Mouse (Mus musculus): ENCODE data around the gene Nup54. TPM values are rescaled to one million over a fixed set of nuclear protein-coding genes. Genes with fewer than 3 reads are reported as not detected.

Gene Nup54
- polyA plus RNA-seq, 1 experiment from 2014 or later: 39.8 TPM

GRCm38 (mm10) chr5:92381550-92382348 is 53.3 kb downstream of the Nup54 start:
- WGBS: 42% methylated on average over 12 of the region's 12 CpGs
- no peak overlapping the region for H3K27ac ChIP-seq (replicated peaks; ENCODE audit: low read depth, low read length)
- H3K4me1 ChIP-seq (ENCODE audit: control insufficient read depth, insufficient read depth, low read length): peaks cover 3% of the 10 kb centered on the region; the same call in 1 of the 2 replicates
- H3K36me3 ChIP-seq (ENCODE audit: control insufficient read depth, insufficient read depth, low read length): no peaks in the 10 kb centered on the region
- no peaks in the 10 kb centered on the region for H3K9me3 ChIP-seq (ENCODE audit: control insufficient read depth, low read length)
- H3K4me2 ChIP-seq (ENCODE audit: low read depth, low read length): no peak overlapping the region
- ATAC-seq (ENCODE audit: low read depth) (peak; percentile 81), DNase-seq (ENCODE audit: low spot score) (peak; percentile 91)
- no peak overlapping the region for H3K9ac ChIP-seq (ENCODE audit: low read depth, low read length)
- no peak overlapping the region for H3K4me3 ChIP-seq (ENCODE audit: low read depth, low read length)
- no peaks in the 10 kb centered on the region for H3K27me3 ChIP-seq (replicated peaks; ENCODE audit: control insufficient read depth, insufficient read depth, low read length)

DNA sequence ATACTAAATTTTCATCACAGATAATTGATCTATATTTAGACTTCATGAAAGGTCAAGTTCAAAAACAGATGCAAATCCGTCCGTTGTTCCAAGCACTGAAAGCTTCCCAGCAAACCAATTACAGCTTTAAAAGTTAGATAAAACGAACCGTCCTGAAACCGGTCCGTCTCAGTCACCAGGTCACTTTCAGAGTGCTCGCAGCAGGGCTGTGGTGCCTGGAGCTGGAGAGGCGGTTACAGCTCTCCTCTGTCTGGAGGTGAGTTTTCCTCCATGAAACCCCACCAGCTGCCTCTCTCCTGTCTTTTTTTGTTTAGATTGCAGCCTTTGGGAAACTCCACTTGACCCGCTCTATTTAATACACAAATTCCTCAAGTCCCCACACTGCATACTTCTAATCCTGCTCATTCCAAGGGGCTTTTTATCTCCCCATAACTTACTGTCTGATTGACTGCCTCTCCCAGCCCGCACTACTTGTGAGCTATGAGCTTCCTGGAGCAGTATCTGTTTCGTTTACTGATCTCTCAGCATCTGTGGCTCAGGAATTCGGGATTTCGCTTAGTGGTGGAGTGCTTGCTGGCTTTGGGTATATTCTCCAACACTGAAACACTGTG is 58.1 kb downstream of the Nup54 start:
- 22% methylated on average over 13 of the region's 13 CpGs for WGBS
- Histone ChIP-seq H3K4me3 (ENCODE audit: low read depth, low read length) (no peak overlapping the region), H3K4me2 (ENCODE audit: low read depth, low read length) (peak overlapping the region; percentile 3; the same call in 1 of the 2 replicates), H3K9ac (ENCODE audit: low read depth, low read length) (no peak overlapping the region), H3K36me3 (ENCODE audit: control insufficient read depth, insufficient read depth, low read length) (no peaks in the 10 kb centered on the region), H3K27ac (replicated peaks; ENCODE audit: low read depth, low read length) (no peak overlapping the region), H3K4me1 (ENCODE audit: control insufficient read depth, insufficient read depth, low read length) (peaks cover 3% of the 10 kb centered on the region; the same call in 1 of the 2 replicates), H3K27me3 (replicated peaks; ENCODE audit: control insufficient read depth, insufficient read depth, low read length) (no peaks in the 10 kb centered on the region), H3K9me3 (ENCODE audit: control insufficient read depth, low read length) (no peaks in the 10 kb centered on the region)
- peak; percentile 26; the same call in 1 of the 2 replicates for ATAC-seq (ENCODE audit: low read depth)
- DNase-seq (ENCODE audit: low spot score): peak; percentile 48

- Histone ChIP-seq H3K27me3 (replicated peaks; ENCODE audit: control insufficient read depth, insufficient read depth, low read length) (no peaks in the 10 kb centered on the region), H3K4me2 (ENCODE audit: low read depth, low read length) (no peak overlapping the region), H3K4me1 (ENCODE audit: control insufficient read depth, insufficient read depth, low read length) (peaks cover 3% of the 10 kb centered on the region; the same call in 1 of the 2 replicates), H3K27ac (replicated peaks; ENCODE audit: low read depth, low read length) (no peak overlapping the region), H3K9ac (ENCODE audit: low read depth, low read length) (no peak overlapping the region), H3K4me3 (ENCODE audit: low read depth, low read length) (no peak overlapping the region), H3K36me3 (ENCODE audit: control insufficient read depth, insufficient read depth, low read length) (no peaks in the 10 kb centered on the region), H3K9me3 (ENCODE audit: control insufficient read depth, low read length) (no peaks in the 10 kb centered on the region)
- 72% methylated on average over 17 of the region's 17 CpGs for WGBS
- ATAC-seq (ENCODE audit: low read depth) (no peak), DNase-seq (ENCODE audit: low spot score) (no peak)
These were observed 59.7 kb downstream of the Nup54 start for GRCm38 (mm10) chr5:92375368-92375767.

DNA sequence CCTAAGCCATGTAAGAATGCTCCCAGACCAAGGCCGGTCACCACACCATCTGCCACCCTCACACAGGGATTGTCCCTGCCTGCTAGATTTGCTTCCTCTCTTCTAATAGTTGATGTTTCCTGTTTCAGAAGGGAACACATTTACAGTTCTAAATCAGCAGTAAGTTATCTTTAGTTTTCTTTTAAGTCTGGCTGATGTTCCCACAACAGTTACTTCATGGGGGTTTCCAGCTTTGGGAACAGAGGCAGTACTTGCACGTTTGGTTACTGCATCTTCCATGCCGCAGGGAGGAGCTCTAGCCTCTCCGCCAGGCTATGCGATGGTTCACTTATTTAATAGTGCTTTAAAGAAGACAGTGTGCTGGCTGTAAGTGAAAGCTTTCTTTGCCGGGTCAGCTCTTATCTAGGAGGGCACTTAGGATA is 60.3 kb downstream of the Nup54 start:
- Histone ChIP-seq H3K9ac (ENCODE audit: low read depth, low read length) (no peak overlapping the region), H3K9me3 (ENCODE audit: control insufficient read depth, low read length) (no peaks in the 10 kb centered on the region), H3K4me3 (ENCODE audit: low read depth, low read length) (no peak overlapping the region), H3K4me2 (ENCODE audit: low read depth, low read length) (no peak overlapping the region), H3K27me3 (replicated peaks; ENCODE audit: control insufficient read depth, insufficient read depth, low read length) (no peaks in the 10 kb centered on the region), H3K27ac (replicated peaks; ENCODE audit: low read depth, low read length) (no peak overlapping the region), H3K36me3 (ENCODE audit: control insufficient read depth, insufficient read depth, low read length) (no peaks in the 10 kb centered on the region), H3K4me1 (ENCODE audit: control insufficient read depth, insufficient read depth, low read length) (peaks cover 3% of the 10 kb centered on the region; the same call in 1 of the 2 replicates)
- DNase-seq (ENCODE audit: low spot score) (no peak), ATAC-seq (ENCODE audit: low read depth) (no peak)
- 72% methylated on average over 6 of the region's 6 CpGs for WGBS

- 72% methylated on average over 2 of the region's 2 CpGs for WGBS
These were observed 62.4 kb downstream of the Nup54 start for GRCm38 (mm10) chr5:92372605-92373004.

DNA sequence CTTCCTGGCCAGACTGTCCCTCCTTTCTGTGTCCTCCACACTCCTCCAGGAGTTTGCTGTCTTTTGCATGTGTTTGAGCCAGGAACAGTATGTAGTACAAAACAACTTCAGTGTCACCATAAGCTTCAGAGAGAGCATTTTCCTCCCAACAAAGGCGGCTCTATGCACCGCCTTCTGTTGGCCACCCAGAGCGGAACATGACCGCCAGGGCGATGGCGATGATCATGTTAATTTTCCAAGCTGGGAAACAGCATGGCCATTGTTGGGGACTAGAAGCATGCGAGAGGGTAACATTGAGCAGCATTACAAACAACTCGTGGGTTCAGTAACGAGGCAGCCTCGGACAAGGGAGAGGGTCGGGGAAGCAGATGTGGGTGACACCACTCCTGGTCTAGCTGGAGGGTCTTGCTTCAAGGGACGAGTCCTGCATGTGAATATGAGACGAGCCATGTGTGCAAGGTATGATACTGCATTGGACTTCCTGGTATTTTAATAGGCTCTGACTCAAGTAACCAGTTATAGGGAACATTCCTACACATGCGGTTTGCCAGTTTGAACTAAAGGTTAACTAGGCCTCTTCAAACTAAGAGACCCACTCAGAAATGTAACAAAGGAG is 63.5 kb downstream of the Nup54 start:
- H3K9ac ChIP-seq (ENCODE audit: low read depth, low read length): no peak overlapping the region
- H3K4me3 ChIP-seq (ENCODE audit: low read depth, low read length): no peak overlapping the region
- no peak overlapping the region for H3K4me2 ChIP-seq (ENCODE audit: low read depth, low read length)
- DNase-seq (ENCODE audit: low spot score) (no peak), ATAC-seq (ENCODE audit: low read depth) (peak; percentile 44; the same call in 1 of the 2 replicates)
- H3K4me1 ChIP-seq (ENCODE audit: control insufficient read depth, insufficient read depth, low read length): 0 out of 2 replicates have a peak, but pooled peaks cover 5% of the 10 kb centered on the region
- H3K27ac ChIP-seq (replicated peaks; ENCODE audit: low read depth, low read length): no peak overlapping the region
- H3K36me3 ChIP-seq (ENCODE audit: control insufficient read depth, insufficient read depth, low read length): no peaks in the 10 kb centered on the region
- H3K27me3 ChIP-seq (replicated peaks; ENCODE audit: control insufficient read depth, insufficient read depth, low read length): no peaks in the 10 kb centered on the region
- H3K9me3 ChIP-seq (ENCODE audit: control insufficient read depth, low read length): no peaks in the 10 kb centered on the region
- 59% methylated on average over 14 of the region's 14 CpGs for WGBS

More at GRCm38 (mm10) chr5:92372605-92373004, 62.4 kb downstream of the Nup54 start:
- H3K36me3 ChIP-seq (ENCODE audit: control insufficient read depth, insufficient read depth, low read length): no peaks in the 10 kb centered on the region
- H3K9ac ChIP-seq (ENCODE audit: low read depth, low read length): no peak overlapping the region
- no peak overlapping the region for H3K27ac ChIP-seq (replicated peaks; ENCODE audit: low read depth, low read length)
- no peaks in the 10 kb centered on the region for H3K9me3 ChIP-seq (ENCODE audit: control insufficient read depth, low read length)
- no peak overlapping the region for H3K4me2 ChIP-seq (ENCODE audit: low read depth, low read length)
- 0 out of 2 replicates have a peak, but pooled peaks cover 5% of the 10 kb centered on the region for H3K4me1 ChIP-seq (ENCODE audit: control insufficient read depth, insufficient read depth, low read length)
- ATAC-seq (ENCODE audit: low read depth) (no peak), DNase-seq (ENCODE audit: low spot score) (no peak)
- H3K4me3 ChIP-seq (ENCODE audit: low read depth, low read length): no peak overlapping the region
- H3K27me3 ChIP-seq (replicated peaks; ENCODE audit: control insufficient read depth, insufficient read depth, low read length): no peaks in the 10 kb centered on the region

DNA sequence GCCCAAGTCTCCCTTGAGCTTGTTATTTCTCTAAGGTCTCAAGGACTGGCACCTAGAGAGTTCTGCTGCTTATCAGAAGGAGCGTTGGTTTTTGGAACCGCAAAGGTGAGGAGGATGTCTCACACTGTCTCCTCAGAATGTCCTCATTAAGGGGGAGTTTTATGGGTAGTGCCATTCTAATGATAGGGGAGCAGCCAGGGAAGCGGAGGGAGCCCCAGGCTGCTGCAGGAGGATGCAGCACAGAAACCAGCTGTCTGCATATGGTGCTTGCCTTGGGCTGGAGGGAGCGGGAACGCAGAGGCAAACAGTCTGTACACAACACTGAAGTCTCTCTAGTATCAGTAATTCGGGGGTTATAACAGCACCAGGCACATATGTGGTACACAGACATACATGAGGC is 64.1 kb downstream of the Nup54 start:
- Histone ChIP-seq H3K27me3 (replicated peaks; ENCODE audit: control insufficient read depth, insufficient read depth, low read length) (no peaks in the 10 kb centered on the region), H3K36me3 (ENCODE audit: control insufficient read depth, insufficient read depth, low read length) (no peaks in the 10 kb centered on the region), H3K9me3 (ENCODE audit: control insufficient read depth, low read length) (no peaks in the 10 kb centered on the region), H3K9ac (ENCODE audit: low read depth, low read length) (no peak overlapping the region), H3K4me2 (ENCODE audit: low read depth, low read length) (no peak overlapping the region), H3K4me3 (ENCODE audit: low read depth, low read length) (no peak overlapping the region), H3K4me1 (ENCODE audit: control insufficient read depth, insufficient read depth, low read length) (0 out of 2 replicates have a peak, but pooled peaks cover 5% of the 10 kb centered on the region), H3K27ac (replicated peaks; ENCODE audit: low read depth, low read length) (no peak overlapping the region)
- DNase-seq (ENCODE audit: low spot score): no peak
- 78% methylated on average over 6 of the region's 6 CpGs for whole genome bisulfite sequencing
- ATAC-seq (ENCODE audit: low read depth): no peak

GRCm38 (mm10) chr5:92370392-92370791 is 64.6 kb downstream of the Nup54 start:
- 80% methylated on average over 6 of the region's 6 CpGs for WGBS
- Histone ChIP-seq H3K36me3 (ENCODE audit: control insufficient read depth, insufficient read depth, low read length) (no peaks in the 10 kb centered on the region), H3K9ac (ENCODE audit: low read depth, low read length) (no peak overlapping the region), H3K27ac (replicated peaks; ENCODE audit: low read depth, low read length) (no peak overlapping the region), H3K4me2 (ENCODE audit: low read depth, low read length) (no peak overlapping the region), H3K9me3 (ENCODE audit: control insufficient read depth, low read length) (no peaks in the 10 kb centered on the region), H3K27me3 (replicated peaks; ENCODE audit: control insufficient read depth, insufficient read depth, low read length) (no peaks in the 10 kb centered on the region), H3K4me3 (ENCODE audit: low read depth, low read length) (no peak overlapping the region), H3K4me1 (ENCODE audit: control insufficient read depth, insufficient read depth, low read length) (0 out of 2 replicates have a peak, but pooled peaks cover 5% of the 10 kb centered on the region)
- ATAC-seq (ENCODE audit: low read depth) (no peak), DNase-seq (ENCODE audit: low spot score) (no peak)
